Mouse (Mus musculus): ENCODE data around the gene Sgip1. TPM values are rescaled to one million over a fixed set of nuclear protein-coding genes. Genes with fewer than 3 reads are reported as not detected.

Sgip1 gene
- polyA plus RNA-seq, 1 experiment from 2014 or later: 75.2 TPM

DNA sequence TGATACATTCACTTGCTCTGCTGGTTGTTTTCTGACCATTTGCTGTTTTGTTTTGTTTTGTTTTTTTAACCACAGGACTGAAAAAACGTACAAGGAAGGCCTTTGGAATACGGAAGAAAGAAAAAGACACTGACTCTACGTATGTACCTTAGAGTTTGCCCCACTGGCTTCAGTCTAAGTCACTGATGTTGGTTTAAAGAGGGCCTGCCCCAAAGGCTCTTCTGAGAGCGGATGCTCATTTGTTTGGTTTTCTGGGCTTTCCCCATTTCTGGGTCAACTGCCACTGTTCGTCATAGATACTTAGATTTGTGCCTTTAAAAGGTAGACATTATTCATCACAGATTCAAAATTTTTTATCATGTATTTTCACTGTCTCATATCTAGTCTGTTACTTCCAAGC is 111.7 kb downstream of the Sgip1 start:
- no peak for ATAC-seq (replicated peaks)
- peaks cover 19% of the 10 kb centered on the region for H3K4me1 ChIP-seq
- no peaks in the 10 kb centered on the region for H3K9me3 ChIP-seq
- H3K4me2 ChIP-seq: no peak overlapping the region
- no peak overlapping the region for H3K9ac ChIP-seq
- H3K4me3 ChIP-seq: no peak overlapping the region
- H3K36me3 ChIP-seq (replicated peaks): no peaks in the 10 kb centered on the region
- 88% methylated on average over 5 of the region's 5 CpGs for WGBS
- H3K27me3 ChIP-seq (replicated peaks): no peaks in the 10 kb centered on the region
- no peak overlapping the region for H3K27ac ChIP-seq

DNA sequence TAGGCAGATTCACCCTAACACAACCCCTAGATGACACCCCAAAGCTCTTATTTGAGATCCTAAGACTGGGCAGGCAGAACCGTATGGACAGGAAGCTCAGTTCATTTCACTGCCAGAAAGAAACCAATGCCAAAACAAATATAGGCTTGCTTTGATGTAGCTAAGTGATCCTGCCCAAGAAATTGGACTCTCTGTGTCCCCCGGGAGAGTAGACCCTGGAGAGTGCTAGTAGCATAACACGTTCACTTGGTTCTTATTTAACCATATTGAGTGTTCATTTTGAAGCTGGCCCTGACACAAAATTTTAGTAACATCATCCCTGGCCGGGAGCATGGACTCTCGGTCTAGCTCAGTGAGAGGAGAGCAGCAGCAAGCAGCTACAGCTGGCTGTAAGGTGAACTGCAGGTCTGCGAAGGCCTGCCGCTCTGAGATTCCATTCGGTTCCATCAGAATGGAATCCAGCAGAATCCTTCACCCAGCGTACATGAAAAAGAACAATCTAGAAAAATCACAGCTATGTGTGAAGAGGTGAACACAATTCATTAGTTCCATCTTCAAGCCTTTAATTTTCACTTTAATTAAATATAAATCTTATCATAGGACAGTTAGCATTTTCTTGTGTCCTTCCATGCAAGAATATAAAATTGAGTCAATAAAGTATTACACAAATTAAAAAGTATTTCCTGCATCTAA is 112.4 kb downstream of the Sgip1 start:
- Histone ChIP-seq H3K4me1 (peaks cover 19% of the 10 kb centered on the region), H3K27ac (no peak overlapping the region), H3K27me3 (replicated peaks) (no peaks in the 10 kb centered on the region), H3K4me2 (no peak overlapping the region), H3K4me3 (no peak overlapping the region), H3K9ac (no peak overlapping the region), H3K36me3 (replicated peaks) (no peaks in the 10 kb centered on the region), H3K9me3 (no peaks in the 10 kb centered on the region)
- ATAC-seq (replicated peaks): no peak
- 80% methylated on average over 9 of the region's 9 CpGs for WGBS

DNA sequence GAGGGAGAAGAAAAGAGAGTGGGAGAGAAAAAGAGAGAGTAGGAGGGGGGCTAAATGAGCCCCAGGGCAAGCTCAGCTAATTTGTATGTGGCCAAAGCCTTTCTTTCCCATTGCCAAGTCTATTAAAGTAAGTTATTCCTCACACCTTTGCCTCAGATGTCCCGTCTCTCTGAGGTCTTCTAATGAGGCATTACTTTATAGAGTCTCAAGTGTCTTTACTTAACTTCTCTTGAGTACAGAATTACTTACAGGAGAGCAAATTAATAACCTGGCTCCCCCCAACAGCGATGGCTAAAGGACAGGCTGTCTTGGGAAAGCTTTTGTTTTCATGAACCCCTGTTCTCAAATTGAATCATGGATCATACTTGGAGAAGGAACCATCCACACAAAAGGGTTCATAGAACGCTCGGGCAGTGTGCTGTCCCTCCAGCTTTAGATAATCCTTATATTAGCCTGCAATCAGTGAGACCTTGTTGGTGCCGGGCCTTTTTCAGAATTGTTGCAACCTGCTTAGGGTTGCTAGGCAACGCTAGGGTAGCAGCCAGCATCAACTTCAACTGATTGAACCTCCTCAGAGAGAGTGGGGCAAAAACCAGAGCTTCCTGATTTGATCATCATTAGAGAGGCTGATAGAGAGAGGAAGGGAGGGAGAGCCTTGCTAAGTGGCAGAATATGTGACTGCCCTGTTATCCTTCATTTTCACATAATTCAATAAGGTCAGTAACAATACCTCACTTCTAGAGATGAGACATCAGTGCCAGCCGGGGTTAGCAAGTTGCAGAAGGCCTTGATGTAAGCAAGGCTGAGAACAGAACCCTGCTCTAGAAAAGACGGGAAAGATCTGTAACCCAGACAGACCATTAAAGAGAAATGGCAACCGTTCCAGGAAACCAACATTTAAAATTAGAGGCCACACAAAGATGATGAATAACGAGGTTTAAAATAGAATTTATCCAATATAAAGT is 114.1 kb downstream of the Sgip1 start:
- no peaks in the 10 kb centered on the region for H3K27me3 ChIP-seq (replicated peaks)
- no peak overlapping the region for H3K9ac ChIP-seq
- H3K4me3 ChIP-seq: no peak overlapping the region
- H3K27ac ChIP-seq: peak overlapping the region; percentile 51
- WGBS: 24% methylated on average over 10 of the region's 10 CpGs
- peak; percentile 86 for ATAC-seq (replicated peaks)
- no peaks in the 10 kb centered on the region for H3K9me3 ChIP-seq
- no peaks in the 10 kb centered on the region for H3K36me3 ChIP-seq (replicated peaks)
- H3K4me2 ChIP-seq: no peak overlapping the region
- peaks cover 19% of the 10 kb centered on the region for H3K4me1 ChIP-seq

DNA sequence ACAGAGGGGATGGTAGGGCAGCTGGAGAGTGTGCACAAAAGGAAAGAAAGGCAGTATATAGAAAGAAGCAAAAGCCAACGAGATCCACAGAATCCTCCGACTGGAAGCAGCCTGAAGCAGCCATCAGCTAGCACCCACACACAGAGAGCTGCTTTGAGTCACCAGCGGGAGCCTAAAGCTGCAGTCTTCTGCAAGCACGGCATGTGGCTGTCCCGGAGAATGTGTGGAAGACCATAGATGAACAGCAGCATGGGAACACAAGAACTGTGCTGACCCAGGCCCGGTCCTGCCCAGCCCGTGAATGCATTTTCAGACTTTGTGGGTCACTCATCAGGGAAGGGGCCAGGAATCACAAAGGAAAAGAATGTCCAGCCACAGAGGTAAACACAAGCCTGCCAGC is 115.0 kb downstream of the Sgip1 start:
- peaks cover 19% of the 10 kb centered on the region for H3K4me1 ChIP-seq
- peak overlapping the region; percentile 7; the same call in 1 of the 2 replicates for H3K27ac ChIP-seq
- no peaks in the 10 kb centered on the region for H3K9me3 ChIP-seq
- ATAC-seq (replicated peaks): no peak; the same call in 1 of the 2 replicates
- no peak overlapping the region for H3K9ac ChIP-seq
- H3K4me2 ChIP-seq: no peak overlapping the region
- H3K27me3 ChIP-seq (replicated peaks): no peaks in the 10 kb centered on the region
- no peaks in the 10 kb centered on the region for H3K36me3 ChIP-seq (replicated peaks)
- 12% methylated on average over 7 of the region's 7 CpGs for WGBS
- H3K4me3 ChIP-seq: no peak overlapping the region

DNA sequence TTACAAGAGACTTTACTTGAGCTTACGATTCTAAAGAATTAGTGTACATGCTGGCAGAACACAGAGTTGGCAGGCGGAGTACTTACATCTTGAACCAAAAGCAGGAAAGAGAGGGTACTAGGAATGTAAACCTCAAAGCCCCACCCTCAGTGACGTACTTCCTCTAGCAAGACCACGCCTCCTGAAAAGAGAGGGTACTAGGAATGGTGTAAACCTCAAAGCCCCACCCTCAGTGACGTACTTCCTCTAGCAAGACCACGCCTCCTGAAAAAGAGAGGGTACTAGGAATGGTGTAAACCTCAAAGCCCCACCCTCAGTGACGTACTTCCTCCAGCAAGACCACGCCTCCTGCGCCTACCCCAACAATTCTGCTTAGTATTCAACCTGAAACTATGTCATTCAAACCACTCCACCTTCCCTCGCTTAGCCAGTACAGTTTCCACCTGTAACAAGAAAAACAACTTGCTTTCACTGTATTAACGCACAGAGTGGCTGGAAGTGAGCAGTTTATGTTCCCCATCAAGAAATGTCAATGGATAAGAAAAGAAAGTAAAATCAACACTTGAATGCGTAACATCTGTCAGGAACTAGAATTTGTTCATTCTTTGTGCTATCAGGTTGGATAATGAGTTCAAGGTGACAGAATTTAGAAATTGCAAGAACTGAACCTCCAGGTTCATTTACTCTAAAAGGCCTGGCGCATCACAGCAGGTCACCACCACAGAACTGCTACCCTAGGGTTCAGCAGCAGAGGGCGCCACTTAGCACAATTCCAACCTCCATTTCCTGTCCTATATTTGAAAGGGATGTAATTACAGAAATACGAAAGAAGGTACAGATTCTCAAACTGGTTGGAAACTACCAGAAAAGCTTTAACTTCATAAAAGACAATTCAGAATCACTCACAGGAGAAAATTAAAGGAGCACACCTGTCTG is 118.4 kb downstream of the Sgip1 start:
- peaks cover 19% of the 10 kb centered on the region for H3K4me1 ChIP-seq
- no peaks in the 10 kb centered on the region for H3K9me3 ChIP-seq
- no peaks in the 10 kb centered on the region for H3K27me3 ChIP-seq (replicated peaks)
- no peak overlapping the region for H3K9ac ChIP-seq
- no peak overlapping the region for H3K4me3 ChIP-seq
- no peak for ATAC-seq (replicated peaks)
- no peak overlapping the region for H3K4me2 ChIP-seq
- WGBS: 96% methylated on average over 15 of the region's 15 CpGs
- no peaks in the 10 kb centered on the region for H3K36me3 ChIP-seq (replicated peaks)
- no peak overlapping the region for H3K27ac ChIP-seq

DNA sequence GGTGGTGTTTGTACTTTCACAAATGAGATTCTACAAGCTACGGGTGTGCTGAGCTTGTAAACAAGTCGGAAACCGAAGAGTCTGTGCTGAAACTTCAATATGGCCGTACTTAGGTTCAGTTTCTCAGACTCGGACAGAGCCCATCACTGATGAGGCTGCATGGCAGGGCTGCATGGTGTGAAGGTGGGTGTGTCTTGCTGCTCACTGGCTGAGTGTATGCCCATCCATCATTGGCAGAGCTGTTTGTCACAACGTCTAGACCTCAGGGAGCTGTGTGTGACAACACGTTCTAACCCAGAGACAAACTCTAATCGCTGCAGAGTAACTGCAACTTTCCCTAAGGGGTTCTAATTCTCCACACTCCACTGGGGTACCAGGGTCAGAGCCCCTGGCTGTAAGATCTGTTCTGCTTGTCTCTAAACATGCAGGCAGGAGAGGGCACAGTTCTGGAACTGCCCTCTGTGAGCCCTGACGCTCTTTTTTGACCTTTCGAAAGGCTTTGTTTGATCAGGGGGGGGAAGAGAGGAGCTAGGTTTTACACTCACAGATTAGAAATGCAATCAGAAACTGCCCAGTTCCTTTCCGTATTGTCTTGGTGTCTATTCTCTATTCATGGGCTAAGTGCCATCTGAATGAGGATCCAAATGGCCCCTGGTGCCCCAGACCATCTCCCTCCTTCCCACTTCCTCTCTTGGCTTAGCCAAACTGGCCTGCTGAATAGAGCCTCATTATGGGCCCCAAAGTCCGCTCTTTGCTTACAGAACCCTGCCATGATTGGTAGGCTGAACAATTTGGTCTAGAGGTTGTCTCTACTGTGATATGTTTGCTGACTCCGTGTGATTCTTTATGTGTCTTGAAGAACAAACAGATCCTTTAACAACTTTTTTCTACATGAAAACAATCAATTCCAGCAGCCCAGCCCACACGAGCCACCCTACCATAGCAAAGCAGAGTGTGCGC is 121.9 kb downstream of the Sgip1 start:
- 0 out of 2 replicates have a peak, but pooled peaks have one; percentile 33 for ATAC-seq (replicated peaks)

DNA sequence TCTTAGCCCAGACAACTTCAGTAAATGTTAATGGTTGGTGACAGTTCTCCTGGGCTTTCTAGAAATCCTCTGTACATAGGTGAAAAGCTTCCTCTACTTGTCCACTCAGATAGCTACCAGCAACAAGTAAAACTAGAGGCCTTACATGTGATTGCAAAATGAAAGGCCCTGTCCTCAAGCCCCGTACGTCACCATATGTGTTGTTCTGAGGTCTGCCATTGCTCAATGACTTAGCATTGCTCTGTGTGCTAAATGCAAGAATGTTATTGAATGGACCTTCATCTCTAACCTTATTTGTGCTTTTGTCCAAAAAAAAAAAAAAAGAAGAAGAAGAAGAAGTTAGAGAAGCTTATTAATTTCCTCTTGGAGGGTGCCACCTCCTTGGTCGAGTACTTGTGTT is 125.4 kb downstream of the Sgip1 start:
- H3K4me3 ChIP-seq: no peak overlapping the region
- no peaks in the 10 kb centered on the region for H3K4me1 ChIP-seq
- H3K27me3 ChIP-seq (replicated peaks): no peaks in the 10 kb centered on the region
- no peak overlapping the region for H3K4me2 ChIP-seq
- WGBS: 90% methylated on average over 3 of the region's 3 CpGs
- no peak for ATAC-seq (replicated peaks)
- H3K9ac ChIP-seq: no peak overlapping the region
- H3K36me3 ChIP-seq (replicated peaks): 0 out of 2 replicates have a peak, but pooled peaks cover 7% of the 10 kb centered on the region
- H3K27ac ChIP-seq: no peak overlapping the region
- no peaks in the 10 kb centered on the region for H3K9me3 ChIP-seq

More for the DNA sequence above, 121.9 kb downstream of the Sgip1 start:
- Histone ChIP-seq H3K9me3 (no peaks in the 10 kb centered on the region), H3K4me2 (no peak overlapping the region), H3K27ac (no peak overlapping the region), H3K4me3 (no peak overlapping the region), H3K27me3 (replicated peaks) (no peaks in the 10 kb centered on the region), H3K9ac (no peak overlapping the region), H3K4me1 (no peaks in the 10 kb centered on the region), H3K36me3 (replicated peaks) (no peaks in the 10 kb centered on the region)
- 76% methylated on average over 15 of the region's 15 CpGs for WGBS

DNA sequence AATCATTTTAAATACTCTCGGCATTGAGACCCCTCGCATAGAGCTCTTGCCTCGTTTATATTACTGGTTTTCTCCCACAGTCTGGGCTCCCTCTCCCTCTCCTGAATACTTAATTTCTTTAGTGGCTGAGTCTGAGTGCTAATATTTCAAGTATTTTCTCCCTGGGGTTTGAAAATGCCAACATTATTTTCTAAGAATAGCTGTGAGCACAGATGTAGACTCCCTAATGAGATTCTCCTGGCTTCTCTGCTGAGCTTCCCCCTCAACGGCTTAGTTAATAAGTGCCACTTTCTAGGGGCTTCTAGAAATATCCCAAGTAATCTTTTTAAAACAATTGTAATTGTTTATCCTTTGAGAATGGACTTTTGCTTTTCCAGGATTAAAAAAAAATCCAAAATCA is 130.2 kb downstream of the Sgip1 start:
- no peaks in the 10 kb centered on the region for H3K4me1 ChIP-seq
- no peak for ATAC-seq (replicated peaks)
- no peak overlapping the region; the same call in 1 of the 2 replicates for H3K27ac ChIP-seq
- no peak overlapping the region for H3K4me3 ChIP-seq
- H3K9ac ChIP-seq: no peak overlapping the region
- H3K27me3 ChIP-seq (replicated peaks): no peaks in the 10 kb centered on the region
- peaks cover 27% of the 10 kb centered on the region; the same call in 1 of the 2 replicates for H3K36me3 ChIP-seq (replicated peaks)
- WGBS: 50% methylated on average over 4 of the region's 4 CpGs
- no peak overlapping the region for H3K4me2 ChIP-seq
- H3K9me3 ChIP-seq: no peaks in the 10 kb centered on the region

DNA sequence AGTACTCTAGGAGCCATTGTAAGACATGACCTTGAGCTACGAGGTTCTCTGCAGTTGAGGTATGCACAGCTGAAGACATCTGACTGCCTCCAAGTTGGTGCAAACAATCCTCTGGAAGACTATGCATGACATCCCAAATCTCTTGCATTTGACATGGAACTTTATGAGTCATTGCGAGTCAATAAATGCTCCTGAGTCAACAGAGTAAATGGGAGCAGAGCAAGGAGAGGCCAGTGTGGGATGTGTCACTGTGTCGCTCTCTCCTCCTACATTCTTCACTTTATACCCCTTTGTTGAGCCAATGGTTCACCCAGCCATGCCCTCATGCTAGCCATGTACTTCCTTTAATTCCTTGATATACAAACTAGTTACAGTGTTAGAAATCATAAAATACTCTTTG is 142.0 kb downstream of the Sgip1 start:
- WGBS: 93% methylated on average over 3 of the region's 3 CpGs
- Histone ChIP-seq H3K4me3 (no peak overlapping the region), H3K9me3 (no peaks in the 10 kb centered on the region)

DNA sequence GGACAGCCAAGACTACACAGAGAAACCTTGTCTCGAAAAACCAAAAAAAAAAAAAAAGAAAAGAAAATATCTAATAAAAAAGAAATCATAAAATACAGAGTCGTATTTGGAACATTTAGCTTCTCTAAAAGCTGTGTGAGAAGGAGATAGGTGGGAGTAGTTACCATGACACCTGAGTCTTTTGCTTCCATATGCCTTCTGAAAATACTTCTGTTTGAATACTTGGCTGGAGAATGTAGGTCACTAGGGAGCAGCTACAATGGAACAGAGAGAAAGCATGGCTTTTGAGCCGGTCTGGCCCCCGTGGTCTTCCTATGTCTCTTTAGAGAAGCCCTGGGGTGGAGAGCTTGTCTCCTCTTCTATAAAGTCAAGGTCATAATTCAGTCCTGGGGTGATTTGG is 143.1 kb downstream of the Sgip1 start:
- H3K4me1 ChIP-seq: no peaks in the 10 kb centered on the region
- H3K4me2 ChIP-seq: no peak overlapping the region
- H3K9ac ChIP-seq: no peak overlapping the region
- WGBS: 80% methylated on average over 4 of the region's 4 CpGs
- H3K4me3 ChIP-seq: no peak overlapping the region
- no peaks in the 10 kb centered on the region for H3K9me3 ChIP-seq
- H3K36me3 ChIP-seq (replicated peaks): no peaks in the 10 kb centered on the region
- ATAC-seq (replicated peaks): no peak
- H3K27me3 ChIP-seq (replicated peaks): no peaks in the 10 kb centered on the region
- H3K27ac ChIP-seq: no peak overlapping the region

More for the DNA sequence above, 142.0 kb downstream of the Sgip1 start:
- Histone ChIP-seq H3K36me3 (replicated peaks) (no peaks in the 10 kb centered on the region), H3K9ac (no peak overlapping the region), H3K4me2 (no peak overlapping the region), H3K27me3 (replicated peaks) (no peaks in the 10 kb centered on the region), H3K4me1 (no peaks in the 10 kb centered on the region), H3K27ac (no peak overlapping the region)
- no peak for ATAC-seq (replicated peaks)

DNA sequence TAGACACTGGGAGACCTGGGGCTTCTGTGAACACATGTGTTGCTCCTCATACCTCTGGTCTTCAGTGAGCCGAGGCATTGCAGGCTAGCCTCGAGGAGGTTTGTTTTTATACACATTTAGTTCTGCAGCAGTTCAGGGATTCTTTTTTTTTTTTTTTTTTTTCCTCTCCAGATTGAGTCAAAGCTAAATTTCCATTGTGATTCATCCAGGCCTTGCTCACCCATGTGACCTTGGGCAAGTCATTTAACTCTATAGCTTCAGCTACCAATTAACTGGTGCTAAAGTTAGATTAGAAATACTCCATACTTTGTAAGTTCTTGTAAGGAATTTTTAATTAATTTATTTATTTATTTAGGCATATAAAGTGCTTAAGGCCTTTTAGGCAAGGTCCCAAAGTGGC is 145.4 kb downstream of the Sgip1 start:
- no peaks in the 10 kb centered on the region for H3K27me3 ChIP-seq (replicated peaks)
- 71% methylated on average over 2 of the region's 2 CpGs for WGBS
- no peak overlapping the region for H3K27ac ChIP-seq
- H3K9ac ChIP-seq: no peak overlapping the region
- H3K4me3 ChIP-seq: no peak overlapping the region
- no peak for ATAC-seq (replicated peaks)
- H3K4me1 ChIP-seq: no peaks in the 10 kb centered on the region
- H3K4me2 ChIP-seq: no peak overlapping the region
- H3K36me3 ChIP-seq (replicated peaks): no peaks in the 10 kb centered on the region
- no peaks in the 10 kb centered on the region for H3K9me3 ChIP-seq
